Mouse (Mus musculus) liver, embryonic 15.5 days (tissue): ENCODE results near the gene Shcbp1l. TPM values are rescaled to one million over a fixed set of nuclear protein-coding genes. Genes with fewer than 3 reads are reported as not detected.
A peak's percentile ranks its signal among the peaks of the same experiment; 100 is the strongest.
"Not testable (repeated sequence)": the region's sequence is repeated elsewhere in the genome, so short reads cannot be mapped to it uniquely, and the experiment has no call there.

ENCODE experiments used
- ATAC-seq: fragments of 200-750 bp; cut with Nextera tagmentation; 2 replicates; pipeline ENCODE4 v1.8.0; 2017; ENCODE audit warnings: moderate number of reproducible peaks, mild to moderate bottlenecking, moderate library complexity; ENCODE audit not compliant: insufficient read depth
- H3K27ac ChIP-seq: fragments of 300-500 bp; sonication (generic); replicated peaks from 2 replicates; pipeline ENCODE4 v1.5.1; 2015; ENCODE audit warnings: mild to moderate bottlenecking, inconsistent platforms
- H3K27me3 ChIP-seq: fragments of 300-500 bp; sonication (generic); 2 replicates; pipeline ENCODE4 v1.6.1; 2015; ENCODE audit warnings: mild to moderate bottlenecking, inconsistent platforms
- H3K36me3 ChIP-seq: fragments of 300-500 bp; sonication (generic); replicated peaks from 2 replicates; pipeline ENCODE4 v1.6.1; 2015; ENCODE audit warnings: moderate library complexity, mild to moderate bottlenecking, inconsistent platforms
- H3K4me1 ChIP-seq: fragments of 300-500 bp; sonication (generic); replicated peaks from 2 replicates; pipeline ENCODE4 v1.6.1; 2015; ENCODE audit warnings: inconsistent platforms
- H3K4me2 ChIP-seq: fragments of 300-500 bp; sonication (generic); 2 replicates; pipeline ENCODE4 v1.6.1; 2015; ENCODE audit warnings: moderate library complexity, mild to moderate bottlenecking, inconsistent platforms
- H3K4me3 ChIP-seq: fragments of 300-500 bp; sonication (generic); replicated peaks from 2 replicates; pipeline ENCODE4 v1.5.1; 2015; ENCODE audit warnings: mild to moderate bottlenecking, inconsistent platforms
- H3K9ac ChIP-seq: fragments of 300-500 bp; sonication (generic); 2 replicates; pipeline ENCODE4 v1.6.1; 2015; ENCODE audit warnings: moderate library complexity, mild to moderate bottlenecking, inconsistent platforms
- H3K9me3 ChIP-seq: fragments of 300-500 bp; sonication (generic); replicated peaks from 2 replicates; pipeline ENCODE4 v1.6.1; 2016; ENCODE audit warnings: inconsistent platforms
- WGBS: fragments of 180-500 bp; shearing (Covaris S2); methylation state at CpG from one replicate; pipeline ENCODE4 v1.1.7; 2015; ENCODE audit warnings: mixed read lengths; ENCODE audit not compliant: insufficient replicate concordance; 5-methylcytosine and 5-hydroxymethylcytosine counted together
- polyA plus RNA-seq: library from polyadenylated mRNA; unstranded; fragments of >200 nt; fragmentation: Nextera tagmentation; extraction: Ambion mirVana; gene quantifications from 2 replicates; pipeline ENCODE4 v1.2.1, GENCODE M21; 2015

Shcbp1l gene
- polyA plus RNA-seq, 1 experiment from 2014 or later, result 0.13 TPM

DNA sequence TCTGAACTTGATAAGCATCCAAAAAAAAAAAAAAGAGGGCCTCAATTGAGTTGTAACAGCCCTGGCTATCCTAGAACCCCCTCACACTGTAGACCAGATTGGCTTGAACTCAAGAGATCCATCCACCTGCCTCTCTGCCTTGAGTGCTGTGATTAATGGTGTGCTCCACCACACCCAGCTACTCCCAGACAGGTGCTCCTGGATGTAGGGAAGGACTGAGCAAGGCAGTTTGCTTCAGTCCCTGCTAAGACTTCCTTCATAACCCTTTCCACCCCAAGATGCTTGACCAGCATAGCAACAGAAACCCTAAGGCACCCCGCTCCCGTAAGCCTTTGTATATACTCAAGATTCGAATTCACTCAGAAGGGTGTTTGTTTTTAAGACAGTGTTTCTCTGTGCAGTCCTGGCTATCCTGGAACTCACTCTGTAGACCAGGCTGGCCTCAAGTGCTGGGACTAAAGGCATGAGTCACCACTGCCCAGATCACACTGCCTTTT, 28.2 kb downstream of the Shcbp1l start:
- Histone ChIP-seq H3K4me3 (no peak overlapping the region), H3K9ac (no peak overlapping the region), H3K4me2 (no peak overlapping the region), H3K27me3 (no peaks in the 10 kb centered on the region), H3K9me3 (no peaks in the 10 kb centered on the region), H3K4me1 (no peaks in the 10 kb centered on the region), H3K27ac (no peak overlapping the region), H3K36me3 (peaks cover 44% of the 10 kb centered on the region)
- ATAC-seq, result no peak; the same call in 1 of the 2 replicates
- 80% methylated on average over 3 of the region's 3 CpGs for WGBS

DNA sequence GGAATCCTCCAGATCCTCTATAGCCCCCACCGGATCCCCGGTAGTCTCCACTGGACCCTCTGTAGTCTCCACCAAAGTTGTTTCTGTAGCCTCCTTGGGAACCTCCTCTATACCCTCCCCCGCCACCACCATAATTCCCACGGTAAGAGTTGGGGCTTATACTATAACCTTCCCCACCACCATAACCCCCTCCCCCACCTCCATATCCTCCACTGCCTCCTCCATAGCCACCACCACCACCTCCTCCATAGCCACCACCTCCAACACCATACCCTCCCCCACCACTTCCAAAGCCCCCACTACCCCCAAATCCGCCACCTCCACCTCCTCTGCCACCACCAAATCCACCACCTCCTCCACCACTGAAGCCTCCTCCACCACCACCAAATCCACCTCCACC, 31.2 kb downstream of the Shcbp1l start:
- Histone ChIP-seq H3K27me3 (no peaks in the 10 kb centered on the region), H3K36me3 (peaks cover 71% of the 10 kb centered on the region), H3K4me1 (no peaks in the 10 kb centered on the region), H3K9me3 (no peaks in the 10 kb centered on the region), H3K27ac (no peak overlapping the region), H3K4me2 (no peak overlapping the region), H3K4me3 (no peak overlapping the region), H3K9ac (no peak overlapping the region)
- ATAC-seq, result no peak
- WGBS, result 73% methylated on average over 5 of the region's 5 CpGs

DNA sequence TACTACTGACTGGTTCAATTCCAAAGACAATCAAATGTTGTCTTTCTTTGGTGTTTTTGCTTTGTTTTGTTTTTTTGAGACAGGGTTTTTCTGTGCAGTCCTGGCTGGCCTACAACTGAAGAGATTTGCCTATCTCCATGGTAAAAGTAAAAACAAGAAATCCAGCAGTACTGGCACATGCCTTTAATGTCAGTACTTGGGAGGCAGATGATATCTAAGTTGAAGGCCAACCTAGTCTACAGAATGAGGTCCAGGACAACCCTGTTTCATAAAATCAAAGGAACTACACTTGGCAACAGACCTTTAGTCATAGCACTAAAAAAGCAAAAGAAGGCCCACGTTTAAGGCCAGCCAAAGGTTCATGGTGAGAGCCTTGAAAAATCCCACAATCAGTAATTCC, 36.8 kb downstream of the Shcbp1l start:
- Histone ChIP-seq H3K9ac (no peak overlapping the region), H3K4me1 (no peaks in the 10 kb centered on the region), H3K27ac (no peak overlapping the region), H3K27me3 (no peaks in the 10 kb centered on the region), H3K36me3 (peaks cover 85% of the 10 kb centered on the region), H3K4me2 (no peak overlapping the region), H3K4me3 (no peak overlapping the region), H3K9me3 (no peaks in the 10 kb centered on the region)
- no peak for ATAC-seq
- 76% methylated on average over 1 of the region's 1 CpGs for WGBS

DNA sequence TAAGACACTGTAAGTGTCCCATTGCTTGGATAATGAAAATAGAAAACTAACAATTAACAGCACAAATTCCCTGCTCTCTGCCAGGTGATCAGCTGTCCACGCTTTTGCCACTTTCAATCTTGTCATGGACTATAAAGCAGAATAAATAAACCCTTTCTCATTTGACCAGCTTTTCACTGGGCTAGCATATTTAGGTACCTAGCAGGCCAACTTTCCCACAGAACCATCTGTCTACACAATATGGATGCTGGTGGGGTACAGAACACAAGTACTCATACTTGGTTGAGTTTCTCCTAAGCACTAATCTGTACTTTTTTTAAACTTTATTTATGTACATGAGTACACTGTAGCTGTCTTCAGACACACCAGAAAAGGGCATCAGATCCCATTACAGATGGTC, 54.3 kb downstream of the Shcbp1l start:
- Histone ChIP-seq H3K27ac (no peak overlapping the region), H3K4me1 (peaks cover 3% of the 10 kb centered on the region), H3K36me3 (peaks cover 87% of the 10 kb centered on the region), H3K9ac (no peak overlapping the region), H3K4me2 (no peak overlapping the region), H3K9me3 (no peaks in the 10 kb centered on the region), H3K4me3 (no peak overlapping the region), H3K27me3 (no peaks in the 10 kb centered on the region)
- 86% methylated on average over 1 of the region's 1 CpGs for WGBS
- ATAC-seq, result no peak

DNA sequence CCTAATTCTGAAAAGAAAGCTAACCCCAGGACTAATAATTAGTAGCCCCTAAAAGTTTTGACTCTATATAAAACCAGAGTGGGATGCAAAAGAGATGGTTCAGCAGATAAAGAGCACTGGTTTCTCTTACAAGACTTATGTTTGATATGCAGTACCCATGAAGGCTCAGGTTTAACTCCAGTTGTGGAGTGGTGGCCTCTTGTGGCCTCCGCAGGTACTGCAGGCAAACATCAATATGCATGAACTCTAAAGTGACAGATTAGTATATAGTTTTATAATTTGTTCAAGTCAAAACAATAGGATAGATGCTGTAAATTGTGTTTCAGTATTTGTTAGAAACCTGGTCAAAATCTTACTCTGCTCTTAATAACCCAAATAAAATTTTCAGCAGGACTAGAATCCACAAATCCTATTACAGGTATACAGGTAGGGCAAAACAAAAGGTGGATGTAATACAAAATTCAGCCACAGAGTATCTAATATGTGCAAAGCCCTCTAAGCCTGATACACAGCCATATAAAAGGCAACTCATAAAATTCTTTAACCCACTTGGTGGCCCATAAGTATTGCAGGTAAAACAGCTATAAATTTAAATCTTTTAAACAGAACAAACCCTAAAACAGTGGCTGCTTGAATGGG, 55.5 kb downstream of the Shcbp1l start:
- 20% methylated on average over 1 of the region's 1 CpGs for WGBS
- Histone ChIP-seq H3K4me1 (peaks cover 15% of the 10 kb centered on the region), H3K4me2 (no peak overlapping the region), H3K27me3 (no peaks in the 10 kb centered on the region), H3K36me3 (peaks cover 81% of the 10 kb centered on the region), H3K27ac (no peak overlapping the region), H3K9me3 (no peaks in the 10 kb centered on the region), H3K9ac (no peak overlapping the region), H3K4me3 (no peak overlapping the region)
- ATAC-seq, result 0 out of 2 replicates have a peak, but pooled peaks have one; percentile 46

DNA sequence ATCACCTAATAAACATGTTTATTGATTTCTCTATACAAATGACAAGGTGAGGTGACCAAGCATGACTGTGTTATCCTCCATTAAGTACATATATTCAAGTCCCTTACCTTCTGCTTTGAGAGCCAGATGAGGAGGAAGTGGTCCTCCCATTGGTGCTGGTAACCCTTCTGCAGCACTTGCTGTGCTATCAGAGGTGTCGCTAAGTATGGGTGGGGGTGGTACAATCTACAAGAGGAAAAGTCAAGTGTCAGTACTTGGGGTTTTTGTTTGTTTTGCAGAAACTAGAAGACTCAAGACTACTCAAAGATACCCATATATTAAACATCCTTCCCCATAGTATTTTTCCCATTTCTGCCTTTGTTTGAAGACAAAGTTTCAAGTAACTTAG, 56.1 kb downstream of the Shcbp1l start:
- peaks cover 79% of the 10 kb centered on the region for H3K36me3 ChIP-seq
- 48% methylated on average over 1 of the region's 1 CpGs for WGBS
- ATAC-seq, result no peak

DNA sequence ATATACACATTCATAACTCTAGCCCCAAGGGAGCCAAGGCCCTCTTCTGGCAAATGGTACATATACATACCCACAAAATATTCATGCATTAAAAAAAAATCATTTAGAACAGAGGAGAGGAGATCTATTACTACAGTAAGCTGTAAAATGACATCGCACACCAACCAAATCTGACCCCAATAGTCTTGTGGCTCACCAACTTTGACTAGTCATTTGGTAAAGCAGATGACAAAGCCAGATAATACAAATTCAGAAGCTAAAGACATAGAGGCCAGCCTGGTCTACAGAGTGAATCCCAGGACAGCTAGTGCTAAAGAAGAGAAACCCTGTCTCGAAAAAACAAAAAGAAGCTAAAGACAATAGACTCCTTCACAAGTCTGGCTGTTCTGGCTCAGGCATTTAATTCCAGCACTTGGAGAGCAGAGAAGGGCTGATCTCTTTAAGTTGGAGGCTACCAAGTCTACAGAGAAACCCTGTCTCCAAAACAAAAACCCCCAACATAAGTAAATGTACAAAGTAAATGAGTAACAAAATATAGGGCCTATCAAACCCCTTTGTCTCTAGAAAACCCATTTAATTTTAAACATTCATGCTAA, 60.3 kb downstream of the Shcbp1l start:
- peak overlapping the region; percentile 48 for H3K9ac ChIP-seq

More for the DNA sequence above, 56.1 kb downstream of the Shcbp1l start:
- no peaks in the 10 kb centered on the region for H3K27me3 ChIP-seq
- no peaks in the 10 kb centered on the region for H3K9me3 ChIP-seq
- H3K4me1 ChIP-seq, result peaks cover 20% of the 10 kb centered on the region
- H3K4me2 ChIP-seq, result no peak overlapping the region
- H3K4me3 ChIP-seq, result no peak overlapping the region
- no peak overlapping the region for H3K9ac ChIP-seq
- H3K27ac ChIP-seq, result no peak overlapping the region

DNA sequence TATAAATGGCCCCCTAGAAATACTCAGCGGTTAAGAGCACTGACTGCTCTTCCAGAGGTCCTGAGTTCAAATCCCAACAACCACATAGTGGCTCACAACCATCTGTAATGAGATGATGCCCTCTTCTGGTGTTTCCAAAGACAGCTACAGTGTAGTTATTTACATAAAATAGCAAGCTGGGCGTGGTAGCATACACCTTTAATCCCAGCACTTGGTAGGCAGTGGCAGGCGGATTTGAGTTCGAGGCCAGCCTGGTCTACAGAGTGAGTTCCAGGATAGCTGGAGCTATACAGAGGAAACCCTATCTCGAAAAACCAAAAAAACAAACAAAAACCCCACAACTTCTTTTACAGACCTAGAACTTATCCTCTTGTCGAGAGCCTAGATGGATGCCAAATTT, 61.2 kb downstream of the Shcbp1l start:
- peaks cover 28% of the 10 kb centered on the region for H3K36me3 ChIP-seq
- peak overlapping the region; percentile 83 for H3K4me2 ChIP-seq
- WGBS, result 5% methylated on average over 6 of the region's 6 CpGs
- not testable (repeated sequence) for ATAC-seq, H3K9me3 ChIP-seq, H3K27me3 ChIP-seq
- H3K4me1 ChIP-seq, result peaks cover 33% of the 10 kb centered on the region
- H3K9ac ChIP-seq, result peak overlapping the region; percentile 93
- peak overlapping the region; percentile 96 for H3K4me3 ChIP-seq
- peak overlapping the region; percentile 86 for H3K27ac ChIP-seq

More for the DNA sequence above, 60.3 kb downstream of the Shcbp1l start:
- peak overlapping the region; percentile 45; the same call in 1 of the 2 replicates for H3K27ac ChIP-seq
- H3K4me2 ChIP-seq, result peak overlapping the region; percentile 83
- peaks cover 36% of the 10 kb centered on the region for H3K36me3 ChIP-seq
- peaks cover 33% of the 10 kb centered on the region for H3K4me1 ChIP-seq
- H3K27me3 ChIP-seq, result no peaks in the 10 kb centered on the region
- no peak for ATAC-seq
- no peaks in the 10 kb centered on the region for H3K9me3 ChIP-seq
- WGBS, result 11% methylated on average over 2 of the region's 2 CpGs
- H3K4me3 ChIP-seq, result peak overlapping the region; percentile 96

DNA sequence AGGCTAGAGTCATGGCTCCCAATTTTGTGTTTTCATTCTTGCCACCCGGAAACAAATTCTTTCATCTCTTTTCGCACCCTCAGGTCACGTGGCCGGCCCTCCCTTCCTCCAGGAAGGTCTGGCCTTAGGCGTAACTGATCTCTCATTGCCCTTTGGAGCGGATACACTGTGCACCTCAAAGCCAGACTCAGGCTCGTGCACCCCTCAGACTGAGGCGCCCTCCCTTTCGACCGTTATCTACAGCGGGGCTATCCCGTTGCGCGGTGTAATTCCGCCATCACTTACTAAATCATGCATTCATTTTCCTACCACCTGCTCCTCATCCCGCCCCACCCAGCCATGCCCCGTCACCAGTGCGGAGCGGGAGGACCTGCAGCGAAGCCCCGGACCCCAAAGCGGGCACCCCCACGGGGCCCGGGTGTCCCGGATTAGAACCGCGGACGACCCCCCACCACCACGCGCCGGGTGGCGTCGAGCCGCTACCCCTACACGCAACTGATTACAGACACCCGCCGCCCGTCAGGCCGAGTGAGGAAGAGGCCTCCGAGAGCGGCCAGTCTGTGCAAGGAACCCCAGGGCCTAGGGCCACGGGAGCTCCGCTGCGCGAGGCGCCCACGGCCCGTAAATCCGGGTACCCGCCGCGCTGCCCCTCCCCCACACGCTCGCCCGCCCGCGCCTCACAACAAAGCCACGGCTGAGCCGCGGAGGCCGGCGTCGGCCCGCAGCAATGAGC, 62.0 kb downstream of the Shcbp1l start:
- peaks cover 33% of the 10 kb centered on the region for H3K4me1 ChIP-seq
- H3K9me3 ChIP-seq, result no peaks in the 10 kb centered on the region
- WGBS, result under 1% methylated on average over 64 of the region's 64 CpGs
- peak overlapping the region; percentile 96 for H3K4me3 ChIP-seq
- ATAC-seq, result peak; percentile 66
- H3K27me3 ChIP-seq, result no peaks in the 10 kb centered on the region
- H3K36me3 ChIP-seq, result peaks cover 21% of the 10 kb centered on the region
- peak overlapping the region; percentile 86 for H3K27ac ChIP-seq
- peak overlapping the region; percentile 93 for H3K9ac ChIP-seq
- peak overlapping the region; percentile 83 for H3K4me2 ChIP-seq

DNA sequence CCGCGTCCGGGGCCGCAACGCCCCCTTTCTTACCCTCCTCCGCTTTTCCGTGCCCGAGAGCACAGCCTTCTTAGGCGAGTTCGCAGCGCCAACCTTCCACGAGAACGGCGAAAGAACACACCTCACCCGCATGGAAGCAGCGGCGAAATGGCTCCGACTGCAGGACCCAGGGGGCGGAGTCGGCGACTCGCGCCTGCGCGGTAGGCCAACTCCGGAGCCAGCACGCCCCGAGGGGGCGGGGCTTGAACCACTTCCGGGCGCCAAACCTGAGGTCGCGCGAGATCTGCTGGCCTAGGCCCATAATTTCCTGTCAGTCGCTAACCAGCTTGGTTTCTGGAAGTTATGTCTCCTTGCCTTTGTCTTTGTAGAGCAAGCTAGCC, 62.5 kb downstream of the Shcbp1l start, which contains the start of gene Dhx9:
Gene Dhx9, minus strand, starts transcription at position 161 of the 380 bp plus-strand sequence.
- Histone ChIP-seq H3K9ac (peak within 1 kb of the TSS; percentile 93), H3K4me3 (peak within 1 kb of the TSS; percentile 96), H3K36me3 (peaks cover 16% of the 10 kb centered on the region), H3K27me3 (no peaks in the 10 kb centered on the region), H3K4me2 (peak within 1 kb of the TSS; percentile 83), H3K4me1 (peaks cover 33% of the 10 kb centered on the region), H3K9me3 (no peaks in the 10 kb centered on the region), H3K27ac (peak within 1 kb of the TSS; percentile 86)
- peak; percentile 77 for ATAC-seq
- under 1% methylated on average over 35 of the region's 35 CpGs for WGBS

DNA sequence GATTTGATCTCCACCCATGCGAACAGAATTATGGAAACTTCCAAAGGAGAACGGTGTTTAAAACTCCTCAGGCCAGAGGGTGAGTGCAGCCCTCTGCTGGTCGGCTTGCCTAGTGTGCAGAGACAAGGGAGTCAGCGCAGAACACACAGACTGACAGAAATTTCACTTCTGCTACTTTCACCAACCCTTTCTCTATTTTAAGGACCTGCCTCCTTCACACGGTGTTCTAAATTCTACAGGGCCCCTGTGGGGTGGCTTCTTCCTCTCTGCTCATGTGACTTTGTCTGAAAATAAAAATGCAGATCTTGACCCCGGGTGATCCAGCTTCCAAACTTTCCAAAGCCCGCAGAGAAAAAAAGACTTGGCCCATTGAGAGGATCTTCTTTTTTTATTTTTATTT, 64.2 kb downstream of the Shcbp1l start:
- no peak overlapping the region for H3K4me3 ChIP-seq
- no peak overlapping the region for H3K27ac ChIP-seq
- peaks cover 41% of the 10 kb centered on the region for H3K4me1 ChIP-seq
- no peak for ATAC-seq
- no peaks in the 10 kb centered on the region for H3K9me3 ChIP-seq
- no peak overlapping the region for H3K4me2 ChIP-seq
- peaks cover 5% of the 10 kb centered on the region for H3K36me3 ChIP-seq
- no peak overlapping the region for H3K9ac ChIP-seq
- WGBS, result 27% methylated on average over 7 of the region's 7 CpGs
- no peaks in the 10 kb centered on the region for H3K27me3 ChIP-seq
